Mouse (Mus musculus) fibroblast of lung, adult 2 months (primary cell): Measurements from ENCODE around the gene Pdcd11.
A peak's percentile ranks its signal among the peaks of the same experiment; 100 is the strongest.

Source experiments
- DNase-seq: peaks from one replicate; pipeline ENCODE4 v3.0.0-alpha.2; 2011; ENCODE audit warnings: low read depth

Pdcd11 gene

DNA sequence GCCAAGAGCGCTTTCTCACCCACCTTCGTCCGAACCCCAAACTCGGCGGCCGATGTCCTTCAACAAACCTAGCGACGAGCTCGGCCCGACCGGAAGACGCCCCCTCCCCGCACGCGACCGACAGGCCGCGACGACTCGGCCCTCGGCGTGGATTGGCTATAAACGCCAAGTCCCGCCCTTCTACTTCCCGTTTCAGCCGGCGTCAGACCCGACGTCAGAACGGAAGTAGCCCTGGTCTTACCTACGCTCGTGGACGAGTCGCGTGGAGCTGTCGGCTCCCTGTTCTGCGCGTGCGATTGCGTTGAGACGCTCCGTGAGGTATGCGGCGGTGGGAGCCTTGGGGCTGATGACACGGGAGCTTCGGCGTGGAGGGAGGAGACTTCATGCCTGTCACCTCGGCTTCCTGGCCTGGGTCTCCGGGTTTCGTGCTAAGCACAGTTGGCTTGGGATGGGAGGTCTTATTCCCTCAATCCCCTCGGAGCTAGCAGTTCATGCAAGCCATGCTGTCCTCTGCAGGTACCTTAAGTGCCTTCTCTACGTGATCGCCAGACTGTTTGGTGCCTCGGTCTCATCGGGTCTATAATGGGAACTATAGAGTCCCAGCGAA, at the start of gene Pdcd11, which contains the start of gene Usmg5:
TSS of gene Pdcd11 (plus strand) at position 219 of the 607 bp plus-strand sequence.
TSS of gene Usmg5 (minus strand) at position 98 of the 607 bp plus-strand sequence.
- DNase-seq = peak; percentile 91

DNA sequence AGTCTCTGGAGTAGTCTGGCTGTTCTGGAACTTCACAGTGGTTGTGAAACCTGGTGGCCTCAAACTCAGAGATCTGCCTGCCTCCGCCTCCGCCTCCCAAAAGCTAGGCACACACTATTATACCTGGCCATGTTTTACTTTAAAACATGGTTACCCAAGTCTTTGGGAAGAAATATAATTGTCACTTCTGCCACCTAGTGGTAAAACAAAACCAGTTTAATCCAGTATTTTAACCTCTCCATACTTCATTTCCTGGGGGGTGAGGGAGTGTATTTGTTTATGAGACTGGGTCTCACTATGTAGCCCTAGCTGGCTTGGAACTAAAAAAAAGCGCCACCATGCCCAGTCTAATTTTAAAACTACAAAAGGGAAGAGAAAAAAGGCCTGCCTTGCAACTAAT, 47.0 kb upstream of the Pdcd11 start:
- DNase-seq = no peak

DNA sequence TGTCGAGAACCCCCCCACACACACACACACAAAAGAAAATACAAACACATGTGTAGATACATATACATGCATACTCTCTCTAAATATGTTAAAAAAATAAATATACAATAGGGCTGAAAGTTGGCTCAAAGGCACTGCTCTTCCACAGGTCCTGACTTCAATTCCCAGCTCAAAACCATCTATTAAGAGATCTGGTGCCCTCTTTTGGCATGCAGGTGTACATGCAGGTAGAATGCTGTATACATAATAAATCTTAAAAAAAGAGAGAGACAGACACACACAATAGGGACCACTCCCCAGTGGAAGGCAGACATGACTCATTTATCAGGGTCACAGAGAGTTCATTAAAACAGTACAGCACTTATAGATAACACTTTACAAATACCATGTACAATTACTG, 44.2 kb upstream of the Pdcd11 start:
- no peak for DNase-seq

DNA sequence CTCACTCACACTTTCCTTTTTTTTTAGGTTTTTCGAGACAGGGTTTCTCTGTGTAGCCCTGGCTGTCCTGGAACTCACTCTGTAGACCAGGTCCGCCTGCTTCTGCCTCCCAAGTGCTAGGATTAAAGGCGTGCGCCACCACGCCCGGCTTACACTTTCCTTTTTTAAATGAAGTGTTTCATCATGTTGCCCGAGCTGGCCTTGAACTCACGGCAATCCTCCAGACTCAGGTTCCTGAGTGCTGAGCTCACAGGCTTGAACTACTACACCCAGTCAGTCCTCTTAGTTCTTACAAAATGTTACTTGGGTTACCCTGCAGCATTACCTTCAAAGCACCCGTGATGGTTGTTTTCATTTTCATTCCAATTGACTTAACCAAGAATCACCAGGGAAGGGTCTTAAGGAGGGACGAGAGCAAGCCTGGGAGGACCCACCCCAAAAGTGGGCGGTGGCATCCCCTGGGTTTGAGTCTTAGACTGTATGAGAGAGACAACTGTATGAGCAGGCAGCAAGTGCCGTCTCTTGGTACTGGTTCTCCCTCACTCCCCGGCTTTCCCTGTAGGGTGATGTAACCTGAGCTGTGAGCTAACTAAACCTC, 43.2 kb upstream of the Pdcd11 start:
- DNase-seq = no peak

DNA sequence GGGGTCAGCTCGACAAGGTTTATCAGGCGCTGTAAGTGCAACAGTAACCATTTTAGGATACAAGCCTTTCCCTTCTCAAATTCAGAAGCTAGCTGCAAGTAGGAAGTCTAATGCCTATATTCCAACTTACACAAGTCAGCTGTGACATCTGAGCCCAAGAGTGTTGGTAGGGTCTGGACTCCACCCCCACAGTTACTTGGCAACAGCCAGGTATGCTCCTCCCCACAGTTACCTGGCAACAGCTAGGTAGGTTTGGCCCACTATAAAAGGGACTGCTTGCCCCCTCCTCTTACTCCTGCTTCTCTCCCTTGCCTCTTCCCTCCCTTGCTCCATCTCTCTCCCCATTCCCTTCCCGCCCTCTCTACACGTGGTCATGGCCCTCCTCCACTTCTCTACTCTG, 41.5 kb upstream of the Pdcd11 start:
- DNase-seq = no peak

DNA sequence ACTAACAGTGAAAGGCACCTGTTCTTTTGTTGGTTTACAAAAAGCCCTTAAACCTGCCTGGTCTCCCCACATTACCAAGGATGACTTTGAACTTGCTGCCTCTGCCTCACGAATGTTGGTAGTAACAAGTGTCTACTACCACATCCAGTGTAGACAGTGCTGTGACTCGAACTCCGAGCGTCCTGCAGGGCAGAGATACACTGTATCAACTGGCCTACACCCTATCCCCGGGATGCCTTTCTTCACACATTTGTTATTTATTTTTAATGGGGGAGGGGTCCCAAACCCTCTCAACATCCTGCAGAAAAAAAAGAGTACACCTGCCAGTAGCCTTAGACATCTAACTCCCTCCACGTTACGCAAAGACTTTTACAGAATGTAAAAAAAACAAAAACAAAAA, 40.7 kb upstream of the Pdcd11 start:
- no peak for DNase-seq

DNA sequence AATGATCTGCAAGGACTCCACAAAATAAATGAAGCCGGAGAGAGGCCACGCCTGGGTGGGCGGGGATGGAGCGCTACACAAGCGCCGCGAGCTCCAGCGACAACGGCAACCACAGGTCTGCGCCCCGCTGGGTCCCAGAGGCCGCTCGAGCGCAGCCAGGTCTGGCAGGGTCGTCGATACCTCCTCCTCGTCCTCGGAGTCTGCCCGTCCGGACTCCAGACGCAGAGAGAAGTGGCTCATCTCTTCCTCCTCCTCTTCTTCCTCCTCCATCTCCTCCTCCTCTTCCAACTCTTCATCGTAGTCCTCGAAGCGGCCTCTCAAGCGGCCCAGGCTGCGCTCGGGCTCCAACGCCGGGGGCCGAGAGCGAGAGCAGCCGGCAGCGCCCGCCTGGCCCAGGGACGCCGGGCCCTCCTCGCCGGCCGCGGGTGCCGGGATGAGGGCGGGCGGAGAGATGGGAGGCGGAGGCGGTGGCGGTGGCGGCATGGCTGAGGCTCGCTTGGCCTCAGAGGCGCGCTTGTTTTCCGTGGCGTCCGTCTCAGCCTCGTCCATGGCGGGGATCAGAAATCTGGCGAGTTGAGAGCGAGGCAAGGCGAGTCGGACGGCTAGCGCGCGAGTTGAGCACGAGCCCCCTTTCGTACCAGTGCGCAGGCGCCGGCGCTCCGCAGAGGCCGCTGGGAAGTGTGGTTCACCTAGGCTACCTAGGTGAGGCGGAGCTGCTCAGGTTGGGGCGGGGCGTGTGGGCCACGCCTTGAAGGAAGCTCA, 40.1 kb upstream of the Pdcd11 start, which contains the start of gene Pcgf6:
TSS of gene Pcgf6 (minus strand) at position 636 of the 762 bp plus-strand sequence.
- DNase-seq = peak; percentile 47

DNA sequence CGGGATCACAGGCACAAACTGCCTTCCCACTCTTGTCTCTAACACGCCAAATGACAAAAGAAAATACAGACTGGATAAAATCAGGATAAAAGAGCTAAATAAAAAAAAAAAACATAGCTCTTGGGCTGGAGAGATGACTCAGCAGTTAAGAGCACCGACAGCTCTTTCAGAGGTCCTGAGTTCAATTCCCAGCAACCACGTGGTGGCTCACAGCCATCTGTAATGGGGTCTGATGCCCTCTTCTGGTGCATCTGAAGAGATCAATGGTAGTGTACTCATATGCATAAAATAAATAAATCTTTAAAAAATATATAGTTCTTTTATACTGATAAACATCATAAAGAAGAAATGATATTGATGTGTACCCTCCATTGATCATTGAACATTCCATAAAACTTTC, 37.6 kb upstream of the Pdcd11 start:
- no peak for DNase-seq

DNA sequence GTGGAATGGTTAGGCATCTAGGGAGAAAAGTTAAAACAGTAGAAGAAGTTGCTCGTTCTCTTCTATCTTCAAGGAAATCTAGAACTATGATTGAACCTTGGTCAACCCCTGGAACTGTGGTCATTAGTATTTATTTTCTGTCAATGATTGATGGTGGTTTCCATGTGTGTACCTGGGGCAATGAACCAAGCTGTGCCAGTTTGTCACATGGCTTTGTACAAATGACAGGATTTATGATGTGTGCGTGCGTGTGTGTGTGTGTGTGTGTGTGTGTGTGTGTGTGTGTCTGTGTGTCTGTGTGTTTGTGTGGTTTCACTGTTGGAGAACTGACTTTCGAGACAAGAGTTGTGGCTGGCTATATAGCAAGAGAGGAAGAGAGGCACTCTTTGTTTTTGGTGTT, 37.1 kb upstream of the Pdcd11 start:
- DNase-seq = no peak

DNA sequence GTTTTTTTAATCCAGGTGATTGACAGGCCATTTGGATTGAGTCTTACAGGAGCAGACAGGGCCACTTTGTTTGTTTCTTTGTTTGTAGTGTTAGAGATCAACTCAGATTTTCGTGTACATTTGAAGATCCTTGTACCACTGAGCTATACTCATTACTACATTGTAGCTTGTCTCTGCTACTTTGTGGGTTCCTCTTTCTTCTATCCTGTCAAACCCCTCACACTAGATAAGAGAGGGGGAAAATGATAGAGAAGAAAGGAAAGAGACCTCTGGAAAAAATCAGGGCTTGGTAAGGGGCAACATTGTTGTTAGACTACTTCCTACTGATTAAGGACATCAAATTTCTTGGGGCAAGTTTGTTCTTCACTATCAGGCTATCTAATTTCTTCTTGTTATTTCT, 32.9 kb upstream of the Pdcd11 start:
- no peak for DNase-seq

DNA sequence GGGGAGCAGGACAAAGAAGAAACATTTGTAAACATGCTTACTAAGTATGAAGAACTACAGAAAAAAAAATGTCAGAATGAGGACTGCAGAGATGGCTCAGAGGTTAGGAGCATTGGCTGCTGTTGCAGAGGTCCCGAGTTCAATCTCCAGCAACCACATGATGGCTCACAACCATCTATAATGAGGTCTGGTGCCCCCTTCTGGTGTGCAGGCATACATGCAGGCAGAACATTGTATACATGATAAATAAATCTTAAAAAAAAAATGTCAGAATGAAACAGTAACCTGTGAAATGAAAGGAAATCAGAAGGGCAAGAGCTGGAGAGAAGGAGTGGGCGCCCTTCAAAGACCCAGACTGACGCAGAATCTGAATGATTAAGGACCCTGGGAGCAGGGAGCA, 24.7 kb upstream of the Pdcd11 start:
- no peak for DNase-seq

DNA sequence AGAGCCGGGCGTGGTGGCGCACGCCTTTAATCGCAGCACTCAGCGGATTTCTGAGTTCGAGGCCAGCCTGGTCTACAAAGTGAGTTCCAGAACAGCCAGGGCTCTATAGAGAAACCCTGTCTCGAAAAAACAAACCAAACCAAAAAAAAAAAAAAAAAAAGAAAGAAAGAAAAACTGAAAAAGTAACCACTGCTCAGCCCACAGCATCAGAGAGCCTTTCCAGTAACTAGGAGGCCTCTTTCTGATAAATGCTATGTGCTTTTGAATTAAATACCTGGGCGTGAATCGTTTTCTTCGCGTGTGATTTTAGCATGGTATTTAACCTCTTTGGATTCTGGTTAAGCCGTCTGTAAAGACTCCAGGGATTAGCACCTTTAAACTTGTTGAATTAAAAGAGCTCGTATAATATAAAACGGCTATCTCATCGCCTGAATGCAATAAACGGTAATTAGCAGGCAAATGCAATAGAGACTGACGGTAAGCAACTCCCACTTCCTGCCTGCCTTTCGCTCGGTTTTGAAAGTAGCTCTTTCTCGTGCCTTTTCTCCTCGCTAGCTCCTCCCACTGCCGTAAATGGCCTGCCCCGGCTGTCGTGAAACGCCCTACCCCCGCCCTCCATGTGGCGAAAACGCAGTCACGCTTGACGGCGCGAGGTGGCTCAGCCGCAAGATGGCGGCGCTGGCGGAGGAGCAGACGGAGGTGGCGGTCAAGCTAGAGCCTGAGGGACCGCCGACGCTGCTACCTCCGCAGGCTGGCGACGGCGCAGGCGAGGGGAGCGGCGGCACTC, 23.3 kb upstream of the Pdcd11 start, which contains the start of gene Taf5:
TSS of gene Taf5 (plus strand) at position 651 of the 787 bp plus-strand sequence.
- DNase-seq = peak; percentile 88

DNA sequence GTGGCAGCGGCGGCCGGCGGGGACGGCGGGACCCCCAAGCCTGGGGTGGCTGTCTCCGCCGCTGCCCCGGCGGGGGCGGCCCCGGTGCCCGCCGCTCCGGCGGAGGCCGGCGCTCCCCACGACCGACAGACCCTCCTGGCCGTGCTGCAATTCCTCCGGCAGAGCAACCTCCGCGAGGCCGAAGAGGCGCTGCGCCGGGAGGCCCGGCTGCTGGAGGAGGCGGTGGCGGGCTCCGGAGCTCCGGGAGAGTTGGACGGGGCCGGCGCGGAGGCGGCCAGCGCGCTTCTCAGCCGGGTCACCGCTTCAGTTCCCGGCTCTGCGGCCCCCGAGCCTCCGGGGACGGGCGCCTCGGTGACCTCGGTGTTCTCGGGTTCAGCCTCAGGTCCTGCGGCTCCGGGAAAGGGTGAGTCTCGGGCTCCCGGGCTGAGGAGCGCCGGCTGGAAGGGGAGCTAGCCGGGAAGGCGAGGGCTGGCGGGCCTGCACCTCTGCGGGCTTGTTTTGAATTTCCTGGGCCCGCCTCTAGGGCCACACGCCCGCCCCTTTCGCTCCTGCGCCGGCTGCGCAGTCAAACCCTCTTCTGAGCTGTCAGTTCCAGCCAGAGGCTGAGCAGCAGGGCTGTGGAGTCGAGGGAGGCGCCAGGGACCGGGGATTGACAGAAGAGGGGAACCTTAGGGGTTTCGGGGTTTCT, 22.5 kb upstream of the Pdcd11 start:
- DNase-seq = peak; percentile 57

DNA sequence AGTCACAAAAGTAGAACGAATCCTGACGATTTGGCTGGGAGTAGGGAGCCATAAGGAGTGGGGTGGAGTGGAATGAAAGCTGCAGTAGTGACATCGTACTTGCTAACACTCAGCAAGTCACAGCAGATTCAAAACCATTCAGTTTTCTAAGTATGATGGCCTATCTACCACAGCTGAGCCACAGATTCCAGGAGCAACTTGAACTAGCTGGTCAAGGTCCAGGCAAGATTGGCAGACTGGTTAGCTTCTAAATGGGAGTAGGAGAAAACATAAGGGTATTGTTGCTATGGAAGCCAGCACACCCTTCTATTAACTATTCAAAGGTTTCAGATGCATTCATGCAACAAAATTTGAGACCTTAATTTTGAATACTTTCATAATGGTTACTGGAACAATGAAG, 2.3 kb upstream of the Pdcd11 start:
- no peak for DNase-seq

DNA sequence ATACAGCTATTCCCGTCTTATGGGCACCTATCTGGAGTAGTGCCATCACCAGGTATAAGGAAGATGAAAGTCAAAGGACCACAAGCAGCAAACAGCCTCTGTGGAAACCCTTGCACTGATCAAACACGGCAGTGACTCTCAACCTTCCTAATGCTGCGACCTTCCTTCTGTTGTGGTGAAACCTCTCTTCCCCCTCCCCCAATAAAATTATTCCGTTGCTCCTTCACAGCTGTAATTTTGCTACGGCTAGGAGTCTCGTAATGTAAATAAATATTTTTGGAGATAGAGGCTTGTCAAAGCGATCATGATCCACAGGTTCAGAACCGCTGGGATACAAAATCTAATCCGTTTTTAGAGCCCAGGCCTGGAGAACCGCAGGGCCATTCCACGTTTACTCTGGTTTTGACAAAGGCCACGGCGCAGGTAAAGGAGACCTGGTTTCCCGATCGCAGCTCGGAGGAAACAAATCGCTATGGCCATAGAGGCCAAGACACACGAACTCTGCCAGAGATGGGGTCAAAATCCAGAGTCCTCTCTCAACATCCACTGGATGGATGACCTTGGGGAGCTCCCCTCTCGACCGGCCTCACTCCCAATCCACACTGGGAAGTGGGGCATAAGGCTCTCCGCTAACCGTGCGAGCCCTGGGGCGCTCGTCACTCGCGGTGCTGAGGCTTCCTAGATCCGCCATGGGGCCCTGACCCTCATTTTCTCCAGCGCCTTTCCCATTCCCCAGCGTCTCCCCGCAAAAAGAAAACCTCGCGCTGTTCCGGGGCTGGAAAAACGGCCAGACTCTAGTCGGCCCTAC, 646 bp upstream of the Pdcd11 start:
- DNase-seq = no peak

DNA sequence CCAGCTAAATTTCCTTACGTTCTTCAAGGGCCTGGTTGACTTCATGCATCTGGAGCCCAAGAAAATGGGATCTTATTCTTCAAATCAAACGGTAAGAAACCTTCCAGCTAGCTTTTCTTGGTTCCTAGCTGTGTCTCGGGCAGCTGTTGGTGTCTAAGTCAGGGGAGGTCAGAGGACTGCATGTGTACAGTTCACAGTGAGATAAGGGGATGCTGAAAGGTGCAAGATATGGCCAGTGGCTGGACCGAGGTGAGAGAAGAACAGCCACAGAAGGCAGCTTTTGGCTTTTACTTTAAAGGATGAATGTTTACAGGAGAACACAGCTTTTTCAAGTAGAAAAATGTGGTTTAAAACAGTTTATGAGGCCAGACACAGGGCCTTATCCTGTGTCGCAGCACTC, 10.5 kb downstream of the Pdcd11 start:
- DNase-seq = no peak

DNA sequence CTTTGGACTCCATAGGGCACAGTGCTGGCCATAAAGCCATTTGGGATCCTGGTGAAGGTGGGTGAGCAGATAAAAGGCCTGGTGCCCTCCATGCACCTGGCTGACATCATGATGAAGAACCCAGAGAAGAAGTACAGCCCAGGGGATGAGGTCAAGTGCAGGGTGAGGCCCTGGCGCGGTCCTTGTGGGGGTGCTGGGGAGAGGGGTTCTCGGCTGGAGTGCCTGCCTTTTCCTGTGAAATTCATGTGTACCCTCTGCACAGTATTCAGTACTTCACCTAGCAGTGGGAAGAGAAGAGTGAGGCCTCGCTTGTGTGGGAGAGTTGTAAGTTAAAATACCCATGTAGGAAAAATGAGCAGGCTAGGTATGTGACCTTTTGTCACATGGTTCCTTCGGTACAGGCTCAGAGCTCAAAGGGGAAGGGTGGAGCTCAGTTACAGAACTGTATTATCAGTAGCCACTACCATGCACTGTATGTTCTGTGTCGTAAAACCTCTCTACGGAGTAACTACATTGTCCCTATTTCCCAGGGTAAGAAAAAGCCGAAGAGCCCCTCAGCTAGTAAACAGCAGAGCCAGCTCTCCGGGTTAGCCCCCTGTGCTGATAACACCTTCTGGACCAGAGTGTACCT, 14.2 kb downstream of the Pdcd11 start:
- no peak for DNase-seq

DNA sequence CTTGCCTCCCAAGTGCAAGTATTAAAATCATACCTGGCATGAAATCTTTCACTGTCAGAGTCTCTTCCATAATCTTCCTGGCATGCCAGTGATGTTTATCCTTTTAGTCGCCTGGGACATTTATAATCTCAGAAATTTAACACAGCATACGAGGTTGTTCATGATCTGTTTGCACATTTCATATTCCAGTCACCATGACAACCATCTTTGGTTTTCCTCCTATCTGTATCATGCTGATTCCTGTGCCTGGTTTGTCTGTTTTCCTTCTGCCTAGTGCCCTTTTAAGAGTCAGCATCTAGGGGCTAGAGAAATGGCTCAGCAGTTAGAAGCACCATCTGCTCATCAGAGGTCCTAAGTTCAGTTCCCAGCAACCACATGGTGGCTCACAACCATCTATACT, 28.1 kb downstream of the Pdcd11 start:
- DNase-seq = no peak

DNA sequence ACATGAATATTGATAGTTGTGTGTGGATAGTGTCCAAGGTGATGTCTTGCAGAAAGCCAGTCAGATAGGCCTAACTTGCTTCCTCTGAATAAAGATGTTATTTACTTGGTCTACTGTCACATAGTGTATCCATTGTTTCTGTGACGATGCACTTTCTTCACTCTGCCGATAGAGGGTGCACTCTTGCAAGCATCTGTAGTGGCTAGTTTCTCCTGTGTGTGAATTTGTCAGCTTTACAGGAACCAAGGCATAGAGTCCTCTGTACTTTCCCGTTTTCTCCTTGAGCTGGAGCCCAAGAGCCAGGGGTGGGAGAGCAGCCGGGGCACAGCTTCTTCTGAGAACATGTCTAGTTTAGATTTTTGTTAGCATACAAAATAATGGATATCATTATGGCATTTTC, 30.5 kb downstream of the Pdcd11 start:
- DNase-seq = no peak

DNA sequence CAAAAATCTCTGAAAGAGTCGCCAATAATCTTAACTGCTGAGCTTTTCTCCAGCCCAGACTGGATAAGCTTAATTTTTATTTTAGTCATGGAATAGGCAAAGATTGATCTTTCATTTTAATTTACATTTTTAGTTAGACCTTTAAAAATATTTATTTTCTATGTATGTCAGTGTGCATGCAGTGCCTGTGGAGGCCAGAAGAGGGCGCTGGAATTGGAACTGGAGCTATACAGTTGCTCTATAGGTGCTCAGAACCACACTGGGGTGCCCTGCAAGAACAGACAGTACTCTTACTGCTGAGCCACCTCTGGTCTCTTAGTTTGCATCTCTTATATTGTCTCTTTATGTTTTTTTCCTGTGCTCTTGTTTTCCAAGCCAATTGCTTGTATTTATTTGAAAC, 32.2 kb downstream of the Pdcd11 start:
- no peak for DNase-seq

DNA sequence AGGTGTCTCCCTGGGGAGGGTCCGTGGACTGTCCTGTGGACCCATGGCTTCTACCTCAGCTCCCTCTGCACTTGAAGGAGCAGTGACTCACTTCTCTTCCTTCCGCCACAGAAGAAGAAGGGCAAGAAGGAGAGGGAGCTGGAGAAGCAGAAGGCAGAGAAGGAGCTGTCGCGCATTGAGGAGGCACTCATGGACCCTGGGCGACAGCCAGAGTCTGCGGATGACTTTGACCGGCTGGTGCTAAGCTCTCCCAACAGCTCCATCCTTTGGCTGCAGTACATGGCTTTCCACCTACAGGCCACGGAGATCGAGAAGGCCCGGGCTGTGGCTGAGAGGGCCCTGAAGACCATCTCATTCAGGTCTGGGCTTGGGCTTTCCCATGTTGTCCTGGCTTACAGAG, 37.6 kb downstream of the Pdcd11 start:
- DNase-seq = no peak
